Mouse (Mus musculus): Measurements from ENCODE around the gene Ppm1j. TPM values are rescaled to one million over a fixed set of nuclear protein-coding genes. Genes with fewer than 3 reads are reported as not detected.
A peak's percentile ranks its signal among the peaks of the same experiment; 100 is the strongest.

Gene Ppm1j
- total and polyA plus RNA-seq, 3 experiments = 17.5 to 47.6 (median 20.1) TPM

DNA sequence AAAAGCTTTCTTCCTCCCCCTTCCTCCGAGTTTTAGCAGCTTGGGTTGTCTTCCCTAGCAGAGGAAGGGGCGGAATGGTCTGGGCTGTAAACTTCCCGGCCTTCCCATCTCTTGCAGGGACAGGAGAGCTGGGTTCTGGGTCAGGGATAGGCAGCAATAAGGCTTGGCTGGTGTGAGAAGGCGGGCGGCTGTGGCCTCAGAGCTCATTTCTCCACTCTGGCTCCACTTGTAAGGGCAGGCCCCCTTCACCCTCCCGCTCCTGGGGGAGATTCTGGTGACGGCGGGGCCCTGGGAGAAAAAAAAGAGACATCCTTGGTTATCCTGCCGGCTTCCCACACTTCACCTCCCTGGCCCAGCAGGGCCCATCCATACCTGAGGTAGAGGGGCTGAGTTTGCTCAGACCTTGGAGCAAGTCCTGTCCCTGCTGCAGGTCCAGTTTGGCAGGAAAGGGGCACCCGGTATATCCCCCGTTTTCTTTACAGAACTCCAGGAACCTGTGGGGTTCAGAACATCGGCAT, 14.2 kb downstream of the Ppm1j start:
- Histone ChIP-seq H3K27me3 (ENCODE audit: control insufficient read depth, insufficient read depth, low read length) (no peaks in the 10 kb centered on the region), H3K9ac (ENCODE audit: low read depth, low read length) (no peak overlapping the region), H3K79me2 (replicated peaks; ENCODE audit: control insufficient read depth, insufficient read depth, low read length) (no peaks in the 10 kb centered on the region), H3K4me1 (ENCODE audit: control insufficient read depth, insufficient read depth, low read length) (peaks cover 29% of the 10 kb centered on the region), H3K36me3 (ENCODE audit: control insufficient read depth, insufficient read depth, low read length) (peaks cover 12% of the 10 kb centered on the region), H3K27ac (peak overlapping the region; percentile 74), H3K4me3 (no peak overlapping the region)
- peak in 1 of 2 experiments; percentile 50 for DNase-seq
- 39% methylated on average over 12 of the region's 12 CpGs for whole genome bisulfite sequencing
- TF ChIP-seq CTCF (IDR thresholded peaks at IDR 0.05) = no peak
- no peak for TF ChIP-seq POLR2A (IDR thresholded peaks at IDR 0.05; ENCODE audit: insufficient read depth, low read depth, low read length)
- intact Hi-C loops (cut with DNase I) = loop anchor here (2.0 kb wide), 1 partner anchor 22 kb away; no protein-coding TSS in a partner anchor

DNA sequence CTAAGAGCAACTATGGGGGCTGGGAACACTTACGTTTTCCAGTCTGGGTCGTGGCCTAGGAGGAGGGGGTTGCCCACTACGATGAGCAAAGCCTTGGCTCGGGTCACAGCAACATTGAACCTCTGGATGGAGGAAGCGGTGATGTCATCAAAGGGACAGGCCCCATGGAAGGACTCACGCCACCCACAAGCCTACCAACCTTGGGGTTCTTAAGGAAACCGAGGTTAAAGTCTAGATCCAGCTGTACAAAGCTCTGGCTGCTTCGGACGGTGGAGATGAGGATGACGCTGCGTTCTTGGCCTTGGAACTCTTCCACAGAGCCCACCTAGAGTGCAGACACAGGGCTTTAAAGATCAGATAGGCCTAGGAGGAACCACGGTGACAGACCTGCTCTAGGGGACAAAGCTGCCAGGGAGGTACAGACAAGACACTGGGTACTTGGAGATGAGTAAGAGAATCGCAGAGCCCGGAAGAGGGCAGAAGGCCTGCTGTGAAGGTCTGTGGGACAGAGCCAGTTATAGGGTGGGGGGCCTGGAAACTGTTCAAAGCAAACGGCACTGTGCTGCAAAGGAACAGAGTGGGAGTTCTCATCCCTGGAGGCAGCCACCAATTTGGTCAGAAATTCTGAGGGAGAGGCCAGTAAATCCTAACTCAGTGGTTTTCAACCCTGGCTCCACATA, 14.9 kb downstream of the Ppm1j start:
- no peak overlapping the region for H3K9ac ChIP-seq (ENCODE audit: low read depth, low read length)
- intact Hi-C loops (cut with DNase I) = loop anchor here (2.0 kb wide), 1 partner anchor 21 kb away; no protein-coding TSS in a partner anchor
- WGBS = 50% methylated on average over 15 of the region's 15 CpGs
- no peaks in the 10 kb centered on the region for H3K79me2 ChIP-seq (replicated peaks; ENCODE audit: control insufficient read depth, insufficient read depth, low read length)
- H3K4me1 ChIP-seq (ENCODE audit: control insufficient read depth, insufficient read depth, low read length) = peaks cover 24% of the 10 kb centered on the region
- TF ChIP-seq CTCF (IDR thresholded peaks at IDR 0.05) = no peak
- no peak for TF ChIP-seq POLR2A (IDR thresholded peaks at IDR 0.05; ENCODE audit: insufficient read depth, low read depth, low read length)
- no peak for TF ChIP-seq EP300 (IDR thresholded peaks at IDR 0.05; ENCODE audit: insufficient read depth, low read depth, low read length)
- DNase-seq = no peak
- H3K4me3 ChIP-seq = no peak overlapping the region
- no peak overlapping the region; the same call in 1 of the 2 replicates for H3K27ac ChIP-seq
- H3K36me3 ChIP-seq (ENCODE audit: control insufficient read depth, insufficient read depth, low read length) = peaks cover 12% of the 10 kb centered on the region
- no peaks in the 10 kb centered on the region for H3K27me3 ChIP-seq (ENCODE audit: control insufficient read depth, insufficient read depth, low read length)

DNA sequence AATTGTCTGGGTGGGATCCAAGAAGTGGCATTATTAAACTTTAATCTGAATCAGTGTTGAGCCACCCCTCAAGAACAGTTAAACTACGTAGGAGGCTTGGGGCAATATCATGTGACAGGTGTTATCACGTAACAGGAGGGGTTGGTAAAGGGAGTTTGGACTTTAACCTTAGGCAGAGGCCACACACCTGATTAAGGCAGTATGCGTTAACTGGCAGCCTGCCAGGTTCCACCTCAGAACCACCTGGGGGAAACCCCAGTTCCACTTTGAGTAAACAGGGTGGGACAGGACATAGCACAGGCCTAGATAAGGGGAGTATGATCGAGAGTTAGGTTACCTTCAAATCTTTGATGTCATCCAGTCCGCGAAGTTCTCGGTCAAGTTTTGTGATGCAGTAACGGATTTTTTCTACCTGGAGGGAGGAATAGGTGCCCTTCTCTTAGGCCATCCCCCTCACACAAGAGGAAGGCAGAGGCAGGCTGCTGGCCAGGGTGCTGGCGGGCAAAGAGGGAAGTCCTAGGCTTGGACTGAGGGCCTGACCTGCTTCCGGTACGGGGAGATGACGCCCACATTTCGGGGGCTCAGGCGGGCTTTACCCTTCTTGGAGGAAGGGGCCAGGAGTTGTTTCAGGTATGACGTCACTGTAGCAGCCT, 15.7 kb downstream of the Ppm1j start:
- H3K27ac ChIP-seq = no peak overlapping the region
- WGBS = 78% methylated on average over 15 of the region's 15 CpGs
- no peak for DNase-seq
- H3K4me3 ChIP-seq = no peak overlapping the region
- no peaks in the 10 kb centered on the region for H3K27me3 ChIP-seq (ENCODE audit: control insufficient read depth, insufficient read depth, low read length)
- no peak for TF ChIP-seq EP300 (IDR thresholded peaks at IDR 0.05; ENCODE audit: insufficient read depth, low read depth, low read length)
- TF ChIP-seq CTCF (IDR thresholded peaks at IDR 0.05) = no peak
- no peak for TF ChIP-seq POLR2A (IDR thresholded peaks at IDR 0.05; ENCODE audit: insufficient read depth, low read depth, low read length)
- H3K9ac ChIP-seq (ENCODE audit: low read depth, low read length) = no peak overlapping the region
- peaks cover 12% of the 10 kb centered on the region for H3K36me3 ChIP-seq (ENCODE audit: control insufficient read depth, insufficient read depth, low read length)
- intact Hi-C loops (cut with DNase I) = no loop called here
- H3K4me1 ChIP-seq (ENCODE audit: control insufficient read depth, insufficient read depth, low read length) = peaks cover 18% of the 10 kb centered on the region
- no peaks in the 10 kb centered on the region for H3K79me2 ChIP-seq (replicated peaks; ENCODE audit: control insufficient read depth, insufficient read depth, low read length)

DNA sequence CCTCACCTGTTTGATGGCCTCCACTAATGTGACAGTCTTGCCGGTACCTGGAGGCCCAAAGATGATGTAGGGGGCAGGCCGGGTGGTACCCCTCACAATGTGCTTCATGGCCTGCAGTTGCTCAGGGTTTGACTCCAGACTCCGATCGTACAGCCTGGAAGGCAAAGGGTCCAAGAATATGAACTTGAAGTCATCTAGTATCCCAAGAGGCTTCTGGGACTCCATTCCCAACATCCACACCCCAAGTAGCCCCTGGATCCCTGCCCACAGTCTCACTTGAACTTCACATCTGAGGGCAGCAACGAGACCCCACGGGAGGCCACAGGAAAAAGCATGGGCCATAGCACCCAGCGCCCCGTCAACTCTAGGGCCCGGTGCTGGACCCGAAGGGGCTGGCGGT, 19.8 kb downstream of the Ppm1j start:
- 89% methylated on average over 11 of the region's 11 CpGs for WGBS
- no peak overlapping the region for H3K4me3 ChIP-seq
- peaks cover 2% of the 10 kb centered on the region for H3K4me1 ChIP-seq (ENCODE audit: control insufficient read depth, insufficient read depth, low read length)
- no peak for TF ChIP-seq CTCF (IDR thresholded peaks at IDR 0.05)
- no peak for TF ChIP-seq POLR2A (IDR thresholded peaks at IDR 0.05; ENCODE audit: insufficient read depth, low read depth, low read length)
- TF ChIP-seq EP300 (IDR thresholded peaks at IDR 0.05; ENCODE audit: insufficient read depth, low read depth, low read length) = no peak
- no peak overlapping the region for H3K27ac ChIP-seq
- H3K79me2 ChIP-seq (replicated peaks; ENCODE audit: control insufficient read depth, insufficient read depth, low read length) = no peaks in the 10 kb centered on the region
- DNase-seq = no peak
- H3K9ac ChIP-seq (ENCODE audit: low read depth, low read length) = no peak overlapping the region
- intact Hi-C loops (cut with DNase I) = no loop called here
- H3K36me3 ChIP-seq (ENCODE audit: control insufficient read depth, insufficient read depth, low read length) = no peaks in the 10 kb centered on the region
- no peaks in the 10 kb centered on the region for H3K27me3 ChIP-seq (ENCODE audit: control insufficient read depth, insufficient read depth, low read length)

DNA sequence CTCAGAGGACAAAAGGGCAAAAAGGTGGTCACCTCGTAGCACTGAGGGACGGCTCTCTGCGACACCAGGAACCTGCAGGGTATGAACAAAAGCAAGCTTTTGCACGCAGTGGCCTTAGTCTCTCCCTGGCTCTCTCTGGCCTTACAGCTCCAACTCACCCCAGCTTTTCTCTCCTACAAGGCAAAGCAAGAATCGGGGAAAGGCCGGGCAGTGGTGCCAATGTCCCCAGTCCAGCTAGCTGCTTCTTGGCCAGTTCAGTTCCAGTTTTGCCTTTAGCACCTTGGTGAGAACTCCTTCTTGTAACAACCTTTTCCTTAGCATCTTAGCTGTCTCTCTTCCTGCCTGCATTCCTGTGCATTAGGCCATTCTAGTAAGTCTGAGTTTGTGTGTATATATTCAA, 20.6 kb downstream of the Ppm1j start:
- intact Hi-C loops (cut with DNase I) = no loop called here
- TF ChIP-seq POLR2A (IDR thresholded peaks at IDR 0.05; ENCODE audit: insufficient read depth, low read depth, low read length) (no peak), EP300 (IDR thresholded peaks at IDR 0.05; ENCODE audit: insufficient read depth, low read depth, low read length) (no peak), CTCF (IDR thresholded peaks at IDR 0.05) (no peak)
- Histone ChIP-seq H3K27me3 (ENCODE audit: control insufficient read depth, insufficient read depth, low read length) (no peaks in the 10 kb centered on the region), H3K4me3 (no peak overlapping the region), H3K4me1 (ENCODE audit: control insufficient read depth, insufficient read depth, low read length) (peaks cover 2% of the 10 kb centered on the region), H3K79me2 (replicated peaks; ENCODE audit: control insufficient read depth, insufficient read depth, low read length) (no peaks in the 10 kb centered on the region), H3K9ac (ENCODE audit: low read depth, low read length) (no peak overlapping the region), H3K27ac (no peak overlapping the region), H3K36me3 (ENCODE audit: control insufficient read depth, insufficient read depth, low read length) (no peaks in the 10 kb centered on the region)
- 95% methylated on average over 6 of the region's 6 CpGs for WGBS
- no peak for DNase-seq

DNA sequence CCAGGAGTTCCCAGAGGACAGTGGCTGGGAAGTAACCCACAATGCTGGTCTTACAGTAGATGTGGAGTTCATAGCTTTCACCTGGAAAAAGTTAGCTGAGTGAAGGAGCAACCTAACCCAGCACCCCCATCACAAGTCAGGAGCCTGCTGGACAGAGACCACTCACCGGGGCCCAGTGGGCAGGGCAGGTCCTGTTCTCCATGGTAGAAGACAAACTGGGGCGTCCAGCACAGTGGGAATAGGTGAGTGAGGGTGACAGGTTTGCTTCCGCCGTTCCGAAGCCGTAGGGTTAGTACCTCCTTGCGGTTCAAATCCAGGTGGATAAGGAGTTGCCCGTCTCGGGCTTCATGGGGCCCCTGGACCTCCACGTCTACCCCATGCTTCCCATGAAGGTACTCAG, 23.5 kb downstream of the Ppm1j start:
- Histone ChIP-seq H3K4me3 (no peak overlapping the region), H3K4me1 (ENCODE audit: control insufficient read depth, insufficient read depth, low read length) (peaks cover 2% of the 10 kb centered on the region), H3K79me2 (replicated peaks; ENCODE audit: control insufficient read depth, insufficient read depth, low read length) (peaks cover 3% of the 10 kb centered on the region; the same call in 1 of the 2 replicates), H3K9ac (ENCODE audit: low read depth, low read length) (no peak overlapping the region), H3K27me3 (ENCODE audit: control insufficient read depth, insufficient read depth, low read length) (no peaks in the 10 kb centered on the region), H3K27ac (no peak overlapping the region), H3K36me3 (ENCODE audit: control insufficient read depth, insufficient read depth, low read length) (no peaks in the 10 kb centered on the region)
- TF ChIP-seq POLR2A (IDR thresholded peaks at IDR 0.05; ENCODE audit: insufficient read depth, low read depth, low read length) (no peak), EP300 (IDR thresholded peaks at IDR 0.05; ENCODE audit: insufficient read depth, low read depth, low read length) (no peak), CTCF (IDR thresholded peaks at IDR 0.05) (no peak)
- DNase-seq = no peak
- WGBS = 98% methylated on average over 10 of the region's 10 CpGs
- intact Hi-C loops (cut with DNase I) = no loop called here

Data from heart, adult 2 months (tissue).